Mouse (Mus musculus): ENCODE results near the gene Atg4a-ps.

DNA sequence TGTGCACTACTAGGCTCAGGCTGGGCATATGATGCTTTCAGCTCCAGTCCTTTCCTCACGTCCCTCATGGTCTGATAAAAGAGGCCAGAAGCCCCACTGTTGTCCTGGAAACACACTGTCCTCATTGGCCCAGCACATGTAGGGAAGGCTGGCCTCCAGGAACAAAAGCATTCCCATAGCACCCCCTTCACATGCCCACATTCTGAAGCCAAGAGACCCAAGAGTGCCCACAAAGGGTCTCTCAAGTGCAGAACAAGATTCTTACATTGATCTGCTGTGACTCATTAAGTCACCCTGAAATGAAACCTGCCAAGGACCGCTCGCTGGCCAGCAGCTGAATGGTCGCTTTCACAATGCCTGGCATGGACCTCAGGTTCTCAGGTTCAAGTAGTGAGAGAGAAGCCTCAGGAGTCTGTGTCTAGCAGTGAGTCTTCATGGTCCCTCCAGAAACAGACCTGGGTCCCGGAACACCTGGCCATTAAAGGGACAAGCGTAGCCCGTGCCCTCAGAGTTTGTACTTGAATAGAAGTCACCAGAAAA is 50.5 kb downstream of the Atg4a-ps start:
- TF ChIP-seq POLR2A (IDR thresholded peaks at IDR 0.05; ENCODE audit: insufficient read depth, low read depth, low read length) (no peak), CTCF (IDR thresholded peaks at IDR 0.05) (no peak)

Measured in heart, adult 2 months (tissue).